Mouse (Mus musculus): ENCODE measurements around the gene Polr2l. TPM values are rescaled to one million over a fixed set of nuclear protein-coding genes. Genes with fewer than 3 reads are reported as not detected.
"Not testable (repeated sequence)": the region's sequence is repeated elsewhere in the genome, so short reads cannot be mapped to it uniquely, and the experiment has no call there.

Gene Polr2l
- polyA plus RNA-seq, 1 experiment from 2014 or later, result 72.9 TPM

DNA sequence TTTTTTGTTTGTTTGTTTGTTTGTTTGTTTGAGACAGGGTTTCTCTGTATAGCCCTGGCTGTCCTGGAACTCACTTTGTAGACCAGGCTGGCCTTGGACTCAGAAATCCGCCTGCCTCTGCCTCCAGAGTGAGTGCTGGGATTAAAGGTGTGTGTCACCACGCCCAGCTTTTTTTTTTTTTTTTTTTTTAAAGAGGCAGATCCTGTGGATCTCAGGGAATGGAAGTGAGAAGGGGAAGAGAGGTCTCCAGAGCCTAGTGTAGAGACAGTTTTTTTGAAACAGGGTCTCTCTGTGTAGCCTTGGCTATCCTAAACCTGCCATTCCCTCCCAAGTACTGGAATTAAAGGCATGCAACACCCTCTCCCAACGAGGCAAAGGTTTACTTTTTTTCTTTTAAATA is 28.6 kb downstream of the Polr2l start:
- Histone ChIP-seq H3K4me2 (peak overlapping the region; percentile 80), H3K4me1 (ENCODE audit: control insufficient read depth, insufficient read depth, low read length) (peaks cover 26% of the 10 kb centered on the region), H3K4me3 (ENCODE audit: low read depth, low read length) (peak overlapping the region; percentile 83), H3K36me3 (ENCODE audit: control insufficient read depth, insufficient read depth, low read length) (peaks cover 13% of the 10 kb centered on the region)
- H3K9me3 ChIP-seq (replicated peaks; ENCODE audit: control insufficient read depth, low read length); H3K27me3 ChIP-seq (ENCODE audit: control insufficient read depth, insufficient read depth, low read length); H3K27ac ChIP-seq (ENCODE audit: low read depth, low read length); ATAC-seq (replicated peaks; ENCODE audit: insufficient number of reproducible peaks, low FRiP score, low TSS enrichment); H3K9ac ChIP-seq (ENCODE audit: low read depth, low read length): not testable (repeated sequence)
- 67% methylated on average over 3 of the region's 3 CpGs for WGBS (ENCODE audit: insufficient replicate concordance)

DNA sequence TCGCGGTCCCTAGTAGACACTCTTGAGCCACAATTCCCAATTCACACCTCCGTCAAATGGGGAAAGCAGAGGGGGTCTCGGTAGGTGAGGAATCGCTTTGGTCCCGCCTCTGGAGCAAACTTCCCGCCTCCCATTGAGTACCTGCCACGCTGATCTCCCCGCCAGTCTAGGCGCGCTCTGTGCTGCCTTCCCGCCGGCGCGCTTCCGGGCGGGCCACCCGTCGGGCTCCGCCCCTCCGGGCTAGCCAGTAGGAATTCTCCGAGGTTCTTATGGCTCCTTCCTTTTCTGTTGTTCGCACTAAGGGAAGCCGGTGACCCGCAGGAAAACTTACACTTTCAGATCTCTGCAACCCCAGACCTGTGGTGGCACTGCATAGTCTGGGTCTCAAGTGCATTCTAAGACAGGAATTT is 31.1 kb downstream of the Polr2l start, which contains the start of gene Pidd1:
Gene Pidd1 (minus strand): TSS at position 198 of the 410 bp plus-strand sequence.
- peak within 1 kb of the TSS; percentile 99 for H3K4me2 ChIP-seq
- H3K4me1 ChIP-seq (ENCODE audit: control insufficient read depth, insufficient read depth, low read length), result peaks cover 33% of the 10 kb centered on the region
- under 1% methylated on average over 25 of the region's 25 CpGs for WGBS (ENCODE audit: insufficient replicate concordance)
- peak; percentile 44; the same call in 1 of the 2 replicates for ATAC-seq (replicated peaks; ENCODE audit: insufficient number of reproducible peaks, low FRiP score, low TSS enrichment)
- no peaks in the 10 kb centered on the region for H3K9me3 ChIP-seq (replicated peaks; ENCODE audit: control insufficient read depth, low read length)
- H3K27me3 ChIP-seq (ENCODE audit: control insufficient read depth, insufficient read depth, low read length), result no peaks in the 10 kb centered on the region
- H3K9ac ChIP-seq (ENCODE audit: low read depth, low read length), result peak within 1 kb of the TSS; percentile 77
- peak within 1 kb of the TSS; percentile 48 for H3K4me3 ChIP-seq (ENCODE audit: low read depth, low read length)
- H3K36me3 ChIP-seq (ENCODE audit: control insufficient read depth, insufficient read depth, low read length), result peaks cover 9% of the 10 kb centered on the region; the same call in 1 of the 2 replicates
- H3K27ac ChIP-seq (ENCODE audit: low read depth, low read length), result peak within 1 kb of the TSS; percentile 47; the same call in 1 of the 2 replicates

DNA sequence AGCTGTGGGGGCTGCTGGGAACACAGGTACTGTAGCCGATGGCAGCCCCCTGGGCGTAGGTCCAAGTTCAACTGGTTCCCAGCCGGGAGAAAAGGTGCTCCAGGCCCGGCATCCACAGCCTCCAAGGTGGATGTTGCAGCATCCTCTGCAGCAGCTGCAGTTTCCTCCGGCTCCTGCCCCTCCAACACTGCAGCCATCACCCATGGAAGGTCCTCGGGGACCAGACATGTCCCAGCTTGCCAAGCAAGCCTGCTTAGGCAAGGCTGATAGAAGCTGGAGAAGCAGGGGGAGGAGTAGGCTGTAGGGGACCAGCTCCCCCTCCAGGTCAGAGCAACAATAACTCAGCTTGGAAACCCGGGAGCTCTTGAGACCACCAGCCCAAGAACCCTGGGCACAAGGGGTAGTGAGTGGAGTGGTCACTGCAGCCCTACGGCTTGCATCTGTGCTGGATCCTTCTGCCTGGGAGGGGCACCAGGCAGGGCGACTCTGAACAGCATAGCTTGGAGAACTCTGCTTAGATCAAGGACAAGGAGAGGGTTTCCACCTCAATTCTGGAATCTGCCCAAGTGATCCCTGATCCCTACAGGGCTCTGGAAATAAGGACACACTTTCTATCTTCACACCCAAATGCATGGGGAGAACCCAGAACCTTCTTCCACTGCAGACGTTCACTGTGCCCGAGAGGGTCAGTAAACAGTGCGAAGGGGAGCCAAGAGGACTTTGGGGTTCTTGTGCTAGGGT is 31.7 kb downstream of the Polr2l start:
- H3K4me1 ChIP-seq (ENCODE audit: control insufficient read depth, insufficient read depth, low read length), result peaks cover 27% of the 10 kb centered on the region
- 28% methylated on average over 12 of the region's 12 CpGs for WGBS (ENCODE audit: insufficient replicate concordance)
- peak overlapping the region; percentile 46; the same call in 1 of the 2 replicates for H3K27ac ChIP-seq (ENCODE audit: low read depth, low read length)
- peaks cover 6% of the 10 kb centered on the region; the same call in 1 of the 2 replicates for H3K36me3 ChIP-seq (ENCODE audit: control insufficient read depth, insufficient read depth, low read length)
- H3K27me3 ChIP-seq (ENCODE audit: control insufficient read depth, insufficient read depth, low read length), result no peaks in the 10 kb centered on the region
- peak overlapping the region; percentile 99 for H3K4me2 ChIP-seq
- peak; percentile 6; the same call in 1 of the 2 replicates for ATAC-seq (replicated peaks; ENCODE audit: insufficient number of reproducible peaks, low FRiP score, low TSS enrichment)
- peak overlapping the region; percentile 77 for H3K9ac ChIP-seq (ENCODE audit: low read depth, low read length)
- peak overlapping the region; percentile 48 for H3K4me3 ChIP-seq (ENCODE audit: low read depth, low read length)
- H3K9me3 ChIP-seq (replicated peaks; ENCODE audit: control insufficient read depth, low read length), result no peaks in the 10 kb centered on the region

DNA sequence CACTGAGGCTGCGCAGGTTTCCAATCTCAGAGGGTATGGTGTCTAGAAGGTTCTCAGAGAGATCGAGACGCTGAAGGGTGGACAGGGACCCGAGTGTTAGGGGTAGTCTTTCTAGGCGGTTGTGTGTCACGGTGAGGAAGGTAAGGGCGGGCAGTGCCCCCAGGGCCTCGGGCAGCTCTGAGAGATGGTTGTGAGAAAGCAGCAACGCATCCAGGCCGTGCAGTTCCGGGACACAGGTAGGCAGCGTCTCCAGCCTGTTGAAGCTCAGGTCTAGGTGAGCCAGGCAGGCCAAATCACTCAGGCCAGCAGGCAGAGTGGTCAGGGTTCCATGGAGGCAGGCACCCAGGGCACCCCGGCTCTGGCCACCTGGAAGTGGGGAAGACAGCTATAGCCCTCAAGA is 32.7 kb downstream of the Polr2l start:
- Histone ChIP-seq H3K4me3 (ENCODE audit: low read depth, low read length) (peak overlapping the region; percentile 48), H3K27ac (ENCODE audit: low read depth, low read length) (no peak overlapping the region), H3K9ac (ENCODE audit: low read depth, low read length) (peak overlapping the region; percentile 77), H3K4me1 (ENCODE audit: control insufficient read depth, insufficient read depth, low read length) (peaks cover 25% of the 10 kb centered on the region), H3K4me2 (peak overlapping the region; percentile 99), H3K27me3 (ENCODE audit: control insufficient read depth, insufficient read depth, low read length) (no peaks in the 10 kb centered on the region), H3K36me3 (ENCODE audit: control insufficient read depth, insufficient read depth, low read length) (peaks cover 6% of the 10 kb centered on the region; the same call in 1 of the 2 replicates), H3K9me3 (replicated peaks; ENCODE audit: control insufficient read depth, low read length) (no peaks in the 10 kb centered on the region)
- no peak for ATAC-seq (replicated peaks; ENCODE audit: insufficient number of reproducible peaks, low FRiP score, low TSS enrichment)
- WGBS (ENCODE audit: insufficient replicate concordance), result 90% methylated on average over 13 of the region's 13 CpGs

DNA sequence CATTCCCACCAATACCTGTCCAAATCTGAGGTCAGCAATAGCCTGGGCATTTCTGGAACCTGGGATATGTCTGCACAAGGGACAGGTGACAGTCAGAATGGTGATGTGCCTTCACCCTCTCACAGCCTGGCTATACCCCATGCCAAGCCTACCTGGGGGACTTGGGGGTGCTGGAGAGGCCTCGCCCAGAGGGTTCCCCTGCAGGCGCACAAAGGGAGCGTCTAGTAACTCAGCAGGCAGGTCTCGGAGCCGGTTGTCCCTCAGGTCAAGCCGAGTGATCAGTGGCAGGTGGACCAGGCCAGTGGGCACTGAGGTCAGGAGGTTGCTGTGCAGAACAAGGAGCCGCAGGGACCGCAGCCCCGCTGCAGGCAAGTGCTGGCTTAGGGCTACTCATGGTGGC is 33.5 kb downstream of the Polr2l start:
- Histone ChIP-seq H3K27ac (ENCODE audit: low read depth, low read length) (no peak overlapping the region), H3K4me2 (no peak overlapping the region; the same call in 1 of the 2 replicates), H3K9me3 (replicated peaks; ENCODE audit: control insufficient read depth, low read length) (no peaks in the 10 kb centered on the region), H3K4me1 (ENCODE audit: control insufficient read depth, insufficient read depth, low read length) (peaks cover 30% of the 10 kb centered on the region), H3K9ac (ENCODE audit: low read depth, low read length) (no peak overlapping the region), H3K4me3 (ENCODE audit: low read depth, low read length) (no peak overlapping the region), H3K27me3 (ENCODE audit: control insufficient read depth, insufficient read depth, low read length) (no peaks in the 10 kb centered on the region), H3K36me3 (ENCODE audit: control insufficient read depth, insufficient read depth, low read length) (peaks cover 6% of the 10 kb centered on the region; the same call in 1 of the 2 replicates)
- 91% methylated on average over 9 of the region's 9 CpGs for WGBS (ENCODE audit: insufficient replicate concordance)
- no peak for ATAC-seq (replicated peaks; ENCODE audit: insufficient number of reproducible peaks, low FRiP score, low TSS enrichment)

DNA sequence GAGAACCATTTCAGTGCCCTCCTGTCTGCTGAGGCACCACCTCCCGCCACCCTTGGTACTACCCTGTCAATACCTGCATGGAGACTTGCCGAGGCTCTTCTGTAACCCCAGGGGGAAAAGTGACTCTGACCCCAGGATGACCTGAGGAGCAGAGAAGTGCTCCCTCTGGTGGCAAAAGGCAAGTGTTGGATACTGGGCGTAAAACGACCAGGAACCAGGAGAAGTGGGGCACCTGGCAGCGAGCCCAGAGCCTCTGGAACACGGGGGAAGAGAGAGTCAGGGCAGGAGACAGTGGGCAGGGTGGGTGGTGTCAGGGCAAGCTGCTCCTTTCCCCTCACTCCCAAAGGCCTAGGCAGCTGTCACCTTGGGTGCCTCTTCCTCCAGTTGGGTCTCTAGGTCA is 34.3 kb downstream of the Polr2l start:
- Histone ChIP-seq H3K4me1 (ENCODE audit: control insufficient read depth, insufficient read depth, low read length) (peaks cover 33% of the 10 kb centered on the region), H3K27me3 (ENCODE audit: control insufficient read depth, insufficient read depth, low read length) (no peaks in the 10 kb centered on the region), H3K36me3 (ENCODE audit: control insufficient read depth, insufficient read depth, low read length) (peaks cover 6% of the 10 kb centered on the region; the same call in 1 of the 2 replicates), H3K9ac (ENCODE audit: low read depth, low read length) (no peak overlapping the region), H3K9me3 (replicated peaks; ENCODE audit: control insufficient read depth, low read length) (no peaks in the 10 kb centered on the region), H3K4me3 (ENCODE audit: low read depth, low read length) (no peak overlapping the region), H3K27ac (ENCODE audit: low read depth, low read length) (no peak overlapping the region), H3K4me2 (no peak overlapping the region)
- WGBS (ENCODE audit: insufficient replicate concordance), result 35% methylated on average over 6 of the region's 6 CpGs
- ATAC-seq (replicated peaks; ENCODE audit: insufficient number of reproducible peaks, low FRiP score, low TSS enrichment), result no peak

DNA sequence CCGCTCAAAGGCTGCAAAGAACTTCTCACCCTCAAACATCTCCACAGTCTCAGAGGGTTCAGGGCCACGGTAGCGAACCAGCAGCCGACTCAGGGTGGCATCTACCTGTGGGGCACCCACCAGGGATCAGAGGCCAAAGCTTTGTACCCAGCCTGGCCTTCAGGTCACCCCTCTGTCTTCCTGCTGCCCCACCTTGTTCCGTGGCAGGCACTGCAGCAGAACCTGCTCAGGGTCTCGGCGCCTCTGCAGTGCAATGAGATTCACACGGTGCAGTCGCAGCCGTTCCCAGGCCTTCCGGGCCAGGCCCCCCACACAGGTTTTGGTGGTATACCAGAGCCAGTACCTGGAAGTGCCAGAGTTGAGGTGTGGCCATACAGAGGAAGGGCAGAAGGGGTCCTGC is 35.1 kb downstream of the Polr2l start:
- no peak overlapping the region for H3K27ac ChIP-seq (ENCODE audit: low read depth, low read length)
- no peak overlapping the region for H3K9ac ChIP-seq (ENCODE audit: low read depth, low read length)
- H3K4me3 ChIP-seq (ENCODE audit: low read depth, low read length), result no peak overlapping the region
- peaks cover 6% of the 10 kb centered on the region; the same call in 1 of the 2 replicates for H3K36me3 ChIP-seq (ENCODE audit: control insufficient read depth, insufficient read depth, low read length)
- no peaks in the 10 kb centered on the region for H3K9me3 ChIP-seq (replicated peaks; ENCODE audit: control insufficient read depth, low read length)
- peaks cover 38% of the 10 kb centered on the region for H3K4me1 ChIP-seq (ENCODE audit: control insufficient read depth, insufficient read depth, low read length)
- no peak for ATAC-seq (replicated peaks; ENCODE audit: insufficient number of reproducible peaks, low FRiP score, low TSS enrichment)
- H3K4me2 ChIP-seq, result no peak overlapping the region
- 95% methylated on average over 11 of the region's 11 CpGs for WGBS (ENCODE audit: insufficient replicate concordance)
- no peaks in the 10 kb centered on the region for H3K27me3 ChIP-seq (ENCODE audit: control insufficient read depth, insufficient read depth, low read length)

DNA sequence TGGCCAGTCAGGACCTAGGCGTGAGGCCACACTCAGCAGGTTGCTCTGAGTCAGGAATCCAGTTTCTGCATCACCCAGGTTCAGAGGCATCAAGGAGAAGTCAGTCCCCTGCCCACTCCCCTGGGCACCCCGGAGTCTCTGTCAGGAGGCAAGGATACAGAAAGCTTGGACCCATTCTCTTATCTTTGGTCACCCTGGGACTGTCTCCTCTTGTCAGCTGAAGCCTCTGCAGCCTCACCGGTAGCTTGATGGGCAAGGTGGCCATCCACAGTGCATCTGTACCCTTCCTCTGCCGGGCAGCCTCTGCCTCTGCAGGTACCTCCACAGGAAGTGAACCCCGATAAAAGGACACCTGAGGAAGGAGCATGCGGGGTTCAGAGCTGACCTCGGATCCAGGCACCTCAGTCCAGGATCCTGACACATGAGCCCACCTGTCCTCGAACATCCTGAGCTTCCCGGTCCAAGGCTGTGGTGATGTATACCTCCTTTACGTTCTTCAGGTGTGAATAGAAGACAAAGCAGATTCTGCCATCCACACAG is 35.7 kb downstream of the Polr2l start:
- 93% methylated on average over 10 of the region's 10 CpGs for WGBS (ENCODE audit: insufficient replicate concordance)
- Histone ChIP-seq H3K9ac (ENCODE audit: low read depth, low read length) (no peak overlapping the region), H3K4me3 (ENCODE audit: low read depth, low read length) (no peak overlapping the region), H3K4me1 (ENCODE audit: control insufficient read depth, insufficient read depth, low read length) (peaks cover 44% of the 10 kb centered on the region), H3K27me3 (ENCODE audit: control insufficient read depth, insufficient read depth, low read length) (no peaks in the 10 kb centered on the region), H3K9me3 (replicated peaks; ENCODE audit: control insufficient read depth, low read length) (no peaks in the 10 kb centered on the region), H3K36me3 (ENCODE audit: control insufficient read depth, insufficient read depth, low read length) (peaks cover 6% of the 10 kb centered on the region; the same call in 1 of the 2 replicates), H3K4me2 (no peak overlapping the region), H3K27ac (ENCODE audit: low read depth, low read length) (no peak overlapping the region)
- no peak for ATAC-seq (replicated peaks; ENCODE audit: insufficient number of reproducible peaks, low FRiP score, low TSS enrichment)
